In the genomic region with DNA sequence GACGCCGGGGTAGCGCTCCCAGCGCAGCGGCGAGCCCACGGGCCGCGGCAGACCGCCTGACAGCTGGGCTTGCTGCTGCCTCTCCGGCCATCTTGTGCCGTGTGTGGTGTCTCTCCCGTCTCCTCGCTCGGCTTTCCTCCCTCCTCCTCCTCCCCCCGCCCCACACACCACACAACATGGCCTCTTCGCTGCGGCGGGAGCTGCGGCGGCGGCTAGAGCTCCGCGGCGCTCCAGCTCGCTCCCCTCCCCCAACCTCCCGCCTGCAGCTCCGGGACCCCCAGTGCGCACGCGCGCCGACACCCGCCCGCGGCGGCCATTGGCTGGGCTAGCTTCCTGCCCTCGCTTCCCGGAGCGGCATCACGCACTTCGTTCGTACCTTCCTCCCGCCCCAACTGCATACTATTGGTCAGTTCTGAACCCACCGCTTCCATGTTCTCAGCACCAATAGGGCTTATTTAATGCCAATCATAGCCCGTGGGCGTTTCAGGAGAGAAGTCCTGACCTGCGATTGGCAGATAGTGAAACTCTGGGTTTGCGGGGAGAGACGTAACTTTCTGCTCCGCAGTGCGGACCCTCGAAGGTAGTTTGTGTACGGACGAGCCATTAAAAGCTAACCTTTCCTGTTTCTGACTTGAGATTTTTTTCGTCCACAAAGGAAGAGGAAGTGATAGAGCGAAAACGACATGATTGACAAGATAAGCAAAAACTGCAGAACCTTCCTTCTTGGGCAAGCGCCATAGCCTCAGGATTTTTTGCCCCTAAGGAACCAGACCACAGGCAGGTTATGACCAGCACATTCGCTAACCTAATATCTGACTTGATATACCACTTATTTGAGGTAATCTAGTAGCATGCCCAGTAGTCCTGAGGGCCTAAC, we compare ENCODE assay signal across 7 mouse cellular contexts. TPM values are rescaled to one million over a fixed set of nuclear protein-coding genes. Genes with fewer than 3 reads are reported as not detected.
A peak's percentile ranks its signal among the peaks of the same experiment; 100 is the strongest.
DNase-seq lines count a peak whose midpoint lies in the region; ATAC-seq lines count a peak whose summit lies in the region.

No protein-coding gene starts in this region.

- intact Hi-C loops in gastrocnemius, postnatal 36 days (cut with DNase I) = loop anchor here (1.0 to 2.0 kb wide), 2 partner anchors 36 to 60 kb away; no protein-coding TSS in a partner anchor
- intact Hi-C loops in left cerebral cortex, postnatal 25 days (cut with DNase I) = loop anchor here (1.0 kb wide), 4 partner anchors 20 to 49 kb away; no protein-coding TSS in a partner anchor

- H3K36me3 ChIP-seq in intestine, embryonic 15.5 days = no peaks in the 10 kb centered on the region
- peaks cover 17% of the 10 kb centered on the region for H3K36me3 ChIP-seq in midbrain, embryonic 10.5 days

- peak; percentile 100 for ATAC-seq in intestine, embryonic 15.5 days

- H3K4me3 ChIP-seq in intestine, embryonic 15.5 days (replicated peaks) = peak overlapping the region; percentile 77
- peak overlapping the region; percentile 100 for H3K4me3 ChIP-seq in midbrain, embryonic 10.5 days

- H3K9ac ChIP-seq in intestine, embryonic 15.5 days = peak overlapping the region; percentile 100

- peak overlapping the region; percentile 56 for H3K4me2 ChIP-seq in intestine, embryonic 15.5 days (replicated peaks)

- under 1% methylated on average over 59 of the region's 60 CpGs for WGBS in intestine, embryonic 15.5 days
- under 1% methylated on average over 53 of the region's 60 CpGs for WGBS in midbrain, embryonic 10.5 days

- H3K4me1 ChIP-seq in intestine, embryonic 15.5 days (replicated peaks) = peaks cover 4% of the 10 kb centered on the region; the same call in 1 of the 2 replicates
- H3K4me1 ChIP-seq in midbrain, embryonic 10.5 days = peaks cover 40% of the 10 kb centered on the region

- peak; percentile 100 for DNase-seq in adrenal gland, adult 2 months
- peak; percentile 100 for DNase-seq in embryo, embryonic 11.5 days (ENCODE audit: low read depth, low spot score)
- DNase-seq in gastrocnemius, postnatal 36 days = peak; percentile 97 to 99
- peak; percentile 99 to 100 for DNase-seq in left cerebral cortex, postnatal 25 days (ENCODE audit: low spot score in 2 of 2)
- DNase-seq in midbrain, embryonic 10.5 days (ENCODE audit: low spot score) = peak; percentile 100
- DNase-seq in right cerebral cortex, postnatal 4 days = peak; percentile 99

- H3K9me3 ChIP-seq in intestine, embryonic 15.5 days = no peaks in the 10 kb centered on the region
- no peaks in the 10 kb centered on the region for H3K9me3 ChIP-seq in midbrain, embryonic 10.5 days (replicated peaks)

- peak overlapping the region; percentile 100 for H3K27ac ChIP-seq in intestine, embryonic 15.5 days
- H3K27ac ChIP-seq in midbrain, embryonic 10.5 days (replicated peaks) = peak overlapping the region; percentile 100

- H3K27me3 ChIP-seq in intestine, embryonic 15.5 days (replicated peaks) = no peaks in the 10 kb centered on the region
- no peaks in the 10 kb centered on the region for H3K27me3 ChIP-seq in midbrain, embryonic 10.5 days (ENCODE audit: low read depth, poor library complexity, severe bottlenecking)

RNA-seq across cellular contexts. Expression of a gene that starts 16.9 kb away (rescaled TPM):
- total RNA-seq in adrenal gland, adult 2 months (2021) = 10 to 100 TPM; 28.3 to 45.9 TPM
- 11.1 and 12.9 TPM in 2 replicates for polyA plus RNA-seq in adrenal gland, adult 2 months (2012; rRNA removed)
- total RNA-seq in gastrocnemius, postnatal 36 days (2021) = 10 to 100 TPM; 22.4 to 39.9 TPM
- polyA plus RNA-seq in intestine, embryonic 15.5 days (2015; fragmentation: Nextera tagmentation; extraction: Ambion mirVana) = 39.3 and 46.0 TPM in 2 replicates
- 10 to 100 TPM; 45.7 to 57.4 TPM for total RNA-seq in left cerebral cortex, postnatal 25 days (2021)
- polyA plus RNA-seq in midbrain, embryonic 10.5 days (2016; fragmentation: Nextera tagmentation; extraction: Ambion mirVana) = 39.6 and 48.3 TPM in 2 replicates

Comparison
In these comparisons a context has a peak if more than half of its experiments do, and no peak if none do; other contexts are left out.
1. Peak in every context shown above with its lines: DNase-seq, ATAC-seq, H3K4me3 ChIP-seq and H3K27ac ChIP-seq.